Mouse (Mus musculus): ENCODE measurements around the gene Ttll6. TPM values are rescaled to one million over a fixed set of nuclear protein-coding genes. Genes with fewer than 3 reads are reported as not detected.
"Not testable (repeated sequence)": the region's sequence is repeated elsewhere in the genome, so short reads cannot be mapped to it uniquely, and the experiment has no call there.

The Ttll6 gene
- polyA plus RNA-seq (2012; rRNA removed) = 0.06 and 0.61 TPM in 2 replicates

DNA sequence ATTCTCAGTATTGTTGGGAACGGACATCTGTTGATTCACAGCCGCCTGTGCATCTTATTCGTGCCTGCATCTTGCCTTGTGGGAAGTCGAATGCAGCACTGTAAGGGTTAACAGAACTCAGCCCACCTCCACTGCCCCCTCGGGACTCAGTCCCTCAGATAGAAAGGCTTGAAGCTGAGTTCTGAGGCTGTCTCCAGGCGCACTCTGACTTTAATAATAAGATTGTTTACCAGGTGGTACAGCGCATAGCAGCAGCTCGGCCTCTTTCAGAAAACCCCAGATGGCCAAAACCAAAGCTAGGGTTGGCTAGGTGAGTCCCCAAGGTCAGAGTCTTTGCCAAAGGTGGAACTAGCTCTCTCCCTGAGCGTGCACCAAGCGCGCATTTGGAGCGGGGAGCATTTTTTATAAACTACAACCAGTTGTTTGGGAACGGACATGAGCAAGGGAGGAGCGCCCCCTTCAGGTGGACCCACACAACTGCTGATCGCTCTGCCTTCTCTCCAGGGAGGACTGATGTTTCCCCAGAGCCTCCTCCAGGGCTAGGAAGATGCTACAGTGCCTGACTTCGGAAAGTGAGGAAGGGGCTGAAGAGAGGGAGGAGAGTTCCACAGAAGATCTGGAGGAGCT is at the start of gene Ttll6:
Gene Ttll6 (plus strand): TSS at position 548 of the 627 bp plus-strand sequence.
- DNase-seq (ENCODE audit: extremely low spot score in 1 of 2, low spot score in 1 of 2) = peak in 1 of 2 experiments; percentile 62

- DNase-seq (ENCODE audit: extremely low spot score in 1 of 2, low spot score in 1 of 2) = no peak
Observed at GRCm38 (mm10) chr11:96087981-96088380, 45.6 kb upstream of the Ttll6 start.

GRCm38 (mm10) chr11:96091073-96091472 is 42.5 kb upstream of the Ttll6 start:
- DNase-seq (ENCODE audit: extremely low spot score in 1 of 2, low spot score in 1 of 2) = no peak

GRCm38 (mm10) chr11:96092674-96093291 is 40.8 kb upstream of the Ttll6 start:
- DNase-seq (ENCODE audit: extremely low spot score in 1 of 2, low spot score in 1 of 2) = no peak

DNA sequence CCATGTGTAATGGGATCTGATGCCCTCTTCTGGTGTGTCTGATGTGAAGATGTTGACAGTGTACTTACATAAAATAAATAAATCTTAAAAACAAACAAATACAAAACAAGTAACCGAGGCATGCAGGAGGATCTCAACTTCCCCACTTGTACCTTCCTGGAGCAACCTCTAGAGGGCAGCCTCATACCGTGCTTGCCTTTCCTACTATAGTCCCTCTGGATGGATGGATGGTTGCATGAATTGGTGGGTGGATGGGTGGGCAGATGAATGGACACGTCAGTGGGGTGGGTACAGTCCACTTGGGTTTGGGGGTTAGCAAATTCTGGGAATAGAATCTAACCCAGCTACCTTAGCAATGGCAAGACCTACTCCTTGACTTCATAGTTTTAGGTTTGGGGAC is 40.2 kb upstream of the Ttll6 start:
- peak in 1 of 2 experiments; percentile 56 for DNase-seq (ENCODE audit: extremely low spot score in 1 of 2, low spot score in 1 of 2)

GRCm38 (mm10) chr11:96108376-96108775 is 25.2 kb upstream of the Ttll6 start:
- no peak for DNase-seq (ENCODE audit: extremely low spot score in 1 of 2, low spot score in 1 of 2)

- DNase-seq (ENCODE audit: extremely low spot score in 1 of 2, low spot score in 1 of 2) = not testable (repeated sequence)
Observed at GRCm38 (mm10) chr11:96110950-96111349, 22.6 kb upstream of the Ttll6 start.

DNA sequence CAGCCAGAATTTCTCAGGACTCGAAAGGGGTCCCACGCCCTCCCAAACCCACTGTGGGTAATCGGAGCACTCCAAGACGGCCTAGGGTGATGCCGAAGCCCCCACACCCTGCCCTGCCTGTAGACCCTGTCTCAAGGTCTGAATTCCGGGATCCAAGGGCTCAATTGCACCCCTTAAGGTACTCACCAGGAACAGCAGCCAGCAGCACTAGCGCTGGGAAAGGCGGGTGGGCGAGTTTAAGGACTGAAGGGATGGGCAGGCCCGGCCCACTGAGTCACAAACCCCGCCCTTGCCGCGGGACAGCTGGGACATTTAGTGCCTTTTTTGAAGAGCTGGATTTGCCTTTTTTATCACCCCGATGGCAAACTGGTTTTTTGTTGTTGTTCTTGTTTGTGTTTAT is 21.8 kb upstream of the Ttll6 start, which contains the start of gene Calcoco2:
Gene Calcoco2 (minus strand): TSS at position 214 of the 400 bp plus-strand sequence.
- DNase-seq (ENCODE audit: extremely low spot score in 1 of 2, low spot score in 1 of 2) = no peak

- no peak for DNase-seq (ENCODE audit: extremely low spot score in 1 of 2, low spot score in 1 of 2)
Observed at GRCm38 (mm10) chr11:96114077-96114476, 19.5 kb upstream of the Ttll6 start.

DNA sequence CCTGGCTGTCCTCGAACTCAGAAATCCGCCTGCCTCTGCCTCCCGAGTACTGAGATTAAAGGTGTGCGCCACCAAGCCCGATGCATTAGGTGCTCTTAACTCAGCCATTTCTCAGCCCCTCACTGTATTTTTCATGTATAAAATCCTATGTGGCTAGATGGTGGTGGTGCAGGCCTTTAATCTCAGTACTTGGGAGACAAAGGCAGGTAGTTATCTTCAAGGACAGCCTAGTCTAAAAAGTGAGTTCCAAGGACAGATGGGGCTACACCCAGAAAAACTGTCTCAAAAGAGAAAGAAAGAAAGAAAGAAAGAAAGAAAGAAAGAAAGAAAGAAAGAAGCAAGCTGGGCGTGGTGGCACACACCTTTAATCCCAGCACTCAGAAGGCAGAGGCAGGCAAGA is 18.2 kb upstream of the Ttll6 start:
- DNase-seq (ENCODE audit: extremely low spot score in 1 of 2, low spot score in 1 of 2) = no peak

- DNase-seq (ENCODE audit: extremely low spot score in 1 of 2, low spot score in 1 of 2) = no peak
Observed at GRCm38 (mm10) chr11:96116116-96116515, 17.5 kb upstream of the Ttll6 start.

DNA sequence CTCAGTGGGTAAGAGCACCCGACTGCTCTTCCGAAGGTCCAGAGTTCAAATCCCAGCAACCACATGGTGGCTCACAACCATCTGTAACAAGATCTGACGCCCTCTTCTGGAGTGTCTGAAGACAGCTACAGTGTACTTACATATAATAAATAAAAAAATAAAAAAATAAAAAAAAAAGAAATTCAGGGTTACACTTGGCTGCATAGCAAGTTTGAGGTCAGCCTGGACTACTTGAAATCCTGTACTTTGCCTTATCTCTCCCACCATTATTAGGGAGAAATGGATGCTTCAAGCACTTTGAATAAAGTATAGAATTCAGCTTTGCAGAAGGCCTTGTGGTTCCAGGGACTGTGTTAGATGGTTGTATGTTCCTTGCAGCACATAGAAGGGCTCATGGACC is 16.7 kb upstream of the Ttll6 start:
- DNase-seq (ENCODE audit: extremely low spot score in 1 of 2, low spot score in 1 of 2) = not testable (repeated sequence)

DNA sequence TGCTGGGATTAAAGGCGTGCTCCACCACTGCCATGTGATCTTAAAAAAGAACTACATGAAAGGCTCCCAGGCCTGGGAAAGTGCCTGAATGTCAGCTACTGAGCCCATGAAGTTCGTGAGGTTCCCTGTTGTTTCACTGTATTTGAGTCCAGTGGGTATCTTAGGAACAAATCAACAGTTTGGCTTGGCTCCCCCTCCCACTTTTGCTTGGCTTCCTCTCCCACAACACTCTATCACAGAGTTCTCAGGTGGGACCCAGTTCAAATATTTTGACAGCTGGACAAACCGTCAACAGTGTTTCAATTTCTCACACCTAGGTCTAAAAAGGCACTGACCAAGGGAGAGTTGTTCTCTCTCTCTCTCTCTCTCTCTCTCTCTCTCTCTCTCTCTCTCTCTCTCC is 14.2 kb upstream of the Ttll6 start:
- no peak for DNase-seq (ENCODE audit: extremely low spot score in 1 of 2, low spot score in 1 of 2)

DNA sequence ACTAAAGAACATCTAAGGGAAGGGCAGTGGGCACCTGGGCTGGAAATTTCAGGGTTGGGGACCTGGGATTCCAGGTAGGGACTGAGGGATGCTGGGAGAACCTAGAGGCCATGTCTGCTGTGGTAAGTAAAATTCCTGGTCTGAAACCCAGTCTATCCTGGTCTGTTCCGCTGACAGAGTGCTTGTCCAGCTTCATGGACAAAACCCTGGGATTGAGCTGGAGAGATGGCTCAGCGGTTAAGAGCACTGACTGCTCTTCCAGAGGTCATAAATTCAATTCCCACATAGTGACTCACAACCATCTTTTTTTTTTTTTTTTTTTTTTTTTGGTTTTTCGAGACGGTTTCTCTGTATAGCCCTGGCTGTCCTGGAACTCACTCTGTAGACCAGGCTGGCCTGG is 10.8 kb upstream of the Ttll6 start:
- DNase-seq (ENCODE audit: extremely low spot score in 1 of 2, low spot score in 1 of 2) = not testable (repeated sequence)

DNA sequence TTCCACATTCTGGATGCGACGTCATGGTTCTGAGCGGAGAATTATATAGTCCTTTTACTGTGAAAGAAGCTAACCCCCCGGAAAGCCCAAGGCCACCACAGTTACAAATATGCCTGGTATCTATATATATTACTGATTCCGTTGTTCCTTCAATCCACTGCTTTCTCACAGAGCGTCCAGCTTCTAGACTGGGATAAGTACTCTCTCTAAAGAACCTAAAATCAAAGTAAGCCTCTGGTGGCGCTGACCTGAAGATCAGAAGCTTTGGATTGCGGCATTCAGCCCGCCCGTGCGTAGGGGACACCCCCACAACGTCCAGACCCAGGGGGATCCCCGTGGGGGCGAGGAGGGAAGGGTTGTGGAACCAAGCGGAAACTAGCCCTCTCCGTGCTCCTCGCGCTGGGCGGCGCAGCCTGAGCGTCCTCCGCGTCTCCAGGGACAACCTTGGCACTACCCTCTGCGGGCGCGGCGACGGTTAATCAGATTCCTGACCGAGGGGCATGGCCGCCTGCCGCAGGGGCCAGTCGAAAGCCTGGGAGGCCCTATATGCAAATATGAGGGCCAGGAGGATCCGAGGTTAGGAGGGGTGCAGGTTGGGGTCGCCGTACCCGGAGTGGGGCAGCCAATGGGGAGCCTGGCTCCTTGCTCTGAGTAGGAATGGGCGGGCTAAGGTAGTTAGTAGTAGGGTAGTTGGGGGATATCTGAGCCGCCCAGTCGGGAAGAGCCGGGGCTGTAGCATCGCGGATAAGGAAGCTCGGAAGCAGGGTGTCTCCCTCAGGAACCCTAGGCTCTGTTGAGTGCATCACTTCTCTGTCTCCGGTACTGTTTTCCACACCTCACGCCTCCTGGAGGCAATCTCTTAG is 9.3 kb upstream of the Ttll6 start:
- peak in 1 of 2 experiments; percentile 1 for DNase-seq (ENCODE audit: extremely low spot score in 1 of 2, low spot score in 1 of 2)

GRCm38 (mm10) chr11:96130606-96131005 is 3.0 kb upstream of the Ttll6 start:
- DNase-seq (ENCODE audit: extremely low spot score in 1 of 2, low spot score in 1 of 2) = no peak

DNA sequence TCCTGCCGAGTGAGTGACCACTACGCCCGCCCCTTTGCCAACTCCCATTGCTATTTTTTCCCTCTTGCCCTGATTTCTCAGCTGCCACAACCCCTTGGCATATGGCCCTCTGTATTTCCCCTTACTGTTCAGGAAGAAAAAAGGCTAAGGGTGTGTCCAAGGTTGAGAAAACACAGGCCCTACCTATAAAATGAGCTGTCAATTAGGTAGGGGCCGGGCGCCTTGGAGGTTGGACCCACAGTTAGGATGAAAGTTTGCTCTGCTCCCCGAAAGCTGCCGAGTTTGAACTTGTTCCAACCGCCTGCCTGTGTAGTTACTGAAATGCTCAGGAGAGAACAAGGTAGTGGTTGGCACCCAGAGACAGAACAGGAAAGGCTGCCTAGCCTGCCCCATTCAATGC is 2.3 kb downstream of the Ttll6 start:
- no peak for DNase-seq (ENCODE audit: extremely low spot score in 1 of 2, low spot score in 1 of 2)

DNA sequence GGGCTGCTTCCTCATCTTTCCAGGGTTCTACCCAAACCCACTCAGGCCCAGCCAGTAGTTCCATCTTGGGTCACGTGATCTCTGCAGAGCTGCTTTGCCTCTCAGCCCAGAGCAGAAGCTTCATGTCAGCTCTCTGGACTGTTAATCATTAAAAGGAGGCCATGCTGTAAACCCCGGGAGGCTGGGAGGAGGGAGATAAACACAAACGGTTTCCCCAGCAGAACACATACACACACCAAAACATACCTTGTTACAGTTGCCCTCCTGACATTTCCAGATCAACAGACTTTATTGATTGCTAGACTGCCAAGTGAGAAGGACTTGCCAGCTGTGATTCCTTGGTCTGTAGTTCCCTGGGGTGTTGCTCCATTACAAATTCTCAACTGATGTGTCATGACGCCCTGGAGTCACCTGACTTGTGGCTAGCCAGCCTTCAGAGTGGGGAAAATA is 7.2 kb downstream of the Ttll6 start:
- no peak for DNase-seq (ENCODE audit: extremely low spot score in 1 of 2, low spot score in 1 of 2)

DNA sequence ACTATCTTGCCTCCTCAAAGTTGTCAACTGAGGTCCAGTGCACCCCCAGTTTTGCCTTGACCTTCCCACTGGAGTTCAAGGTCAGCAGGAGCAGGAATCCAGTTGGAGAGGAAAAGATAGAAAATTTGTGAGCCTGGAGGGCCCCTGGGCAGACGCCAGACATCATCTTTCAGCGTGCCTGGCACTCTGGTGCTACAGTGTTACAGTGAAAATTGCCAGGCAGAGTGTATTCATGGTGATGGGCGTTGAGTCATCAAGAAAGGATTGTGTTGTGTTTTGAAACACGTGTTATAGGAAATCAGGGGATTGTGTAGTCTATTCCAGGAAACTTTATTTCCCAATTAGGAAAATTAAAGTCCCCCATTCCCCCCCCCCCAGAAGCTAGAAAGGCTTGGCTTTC is 10.2 kb downstream of the Ttll6 start:
- no peak for DNase-seq (ENCODE audit: extremely low spot score in 1 of 2, low spot score in 1 of 2)

DNA sequence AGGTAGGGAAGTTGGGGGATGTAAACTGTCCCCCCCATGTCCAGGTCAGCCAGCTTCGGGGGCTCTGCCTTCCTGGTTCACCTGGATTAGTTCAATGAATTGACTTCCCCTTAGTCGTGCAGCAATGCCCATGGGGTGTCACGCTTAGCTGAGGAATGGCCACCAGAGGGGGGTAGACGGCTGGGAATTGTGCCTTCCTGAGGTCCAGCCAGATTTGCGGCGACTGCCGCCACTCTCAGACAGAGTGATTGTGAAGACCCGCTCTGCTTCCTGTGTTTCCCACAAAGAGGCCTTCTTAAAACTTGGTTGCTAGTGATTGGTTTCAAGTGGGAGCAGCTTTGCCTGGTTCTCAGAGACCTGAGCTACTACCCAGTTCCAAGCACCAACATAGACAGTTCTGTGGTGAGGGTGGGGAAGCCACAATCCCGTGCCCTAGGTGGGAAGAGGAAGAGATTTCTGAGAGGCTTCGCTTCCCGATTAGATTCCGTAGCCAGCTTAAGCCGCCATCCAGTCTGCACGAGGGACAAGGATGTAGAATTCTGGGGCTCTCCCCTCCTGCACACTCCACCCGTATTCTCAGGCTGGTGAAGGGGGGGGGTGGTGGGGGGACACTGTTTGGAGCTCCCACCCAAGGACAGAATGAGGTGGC is 12.2 kb downstream of the Ttll6 start:
- DNase-seq (ENCODE audit: extremely low spot score in 1 of 2, low spot score in 1 of 2) = peak in 1 of 2 experiments; percentile 76

DNA sequence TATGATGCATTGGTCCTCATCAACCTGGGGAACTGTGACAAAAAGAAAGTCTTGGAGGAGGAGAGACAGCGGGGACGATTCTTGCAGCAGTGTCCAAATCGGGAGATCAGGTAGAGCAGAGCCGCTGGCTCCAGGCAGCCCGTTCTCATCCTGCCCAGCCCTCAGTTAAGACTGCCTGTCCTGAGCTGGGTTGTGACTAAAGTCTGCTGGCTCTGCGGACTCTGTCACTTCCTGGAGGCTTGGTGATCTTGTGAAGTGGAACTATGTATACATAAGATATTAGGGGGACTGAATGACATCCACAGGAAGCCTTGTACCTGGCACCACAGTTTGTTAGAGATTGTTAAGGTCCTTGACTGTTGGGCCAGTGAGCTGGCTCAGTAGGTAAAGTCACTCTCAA is 13.9 kb downstream of the Ttll6 start:
- DNase-seq (ENCODE audit: extremely low spot score in 1 of 2, low spot score in 1 of 2) = no peak

Data from frontal cortex, adult 2 months (tissue).